Mouse (Mus musculus): ENCODE measurements at regions not wholly inside any gene's neighbourhood (a gene's known extent, or its start where the extent isn't known, plus 50 kb on each side); places are given as distances from the start of the nearest gene placed in this dataset.
A peak's percentile ranks its signal among the peaks of the same experiment; 100 is the strongest.

DNA sequence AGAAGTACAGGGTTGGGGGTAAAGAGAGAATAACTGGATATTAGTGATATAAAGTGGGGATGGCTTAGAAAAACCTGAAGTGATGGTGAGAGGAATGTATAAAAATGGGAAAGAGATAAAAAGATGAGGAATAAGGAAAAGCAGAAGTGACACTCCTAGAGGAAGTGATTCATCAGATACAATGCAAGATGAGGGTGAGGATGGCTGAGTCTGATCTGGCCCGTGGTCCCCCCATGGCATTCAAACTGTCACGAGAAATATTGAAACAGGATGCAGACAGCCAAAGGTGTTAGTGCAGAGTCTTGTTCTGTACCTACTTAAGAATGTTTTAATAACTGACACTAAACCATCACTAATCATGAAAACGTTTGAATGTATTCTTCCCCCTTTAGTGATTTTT is 56.2 kb upstream of the Kitl start:
- no peak overlapping the region for H3K27ac ChIP-seq
- no peaks in the 10 kb centered on the region for H3K36me3 ChIP-seq
- H3K9ac ChIP-seq = no peak overlapping the region
- no peaks in the 10 kb centered on the region for H3K9me3 ChIP-seq
- WGBS = 67% methylated on average over 3 of the region's 3 CpGs
- H3K4me1 ChIP-seq (replicated peaks) = no peaks in the 10 kb centered on the region
- no peak for ATAC-seq
- no peaks in the 10 kb centered on the region for H3K27me3 ChIP-seq (replicated peaks)
- H3K4me2 ChIP-seq (replicated peaks) = no peak overlapping the region
- no peak overlapping the region for H3K4me3 ChIP-seq (replicated peaks)

DNA sequence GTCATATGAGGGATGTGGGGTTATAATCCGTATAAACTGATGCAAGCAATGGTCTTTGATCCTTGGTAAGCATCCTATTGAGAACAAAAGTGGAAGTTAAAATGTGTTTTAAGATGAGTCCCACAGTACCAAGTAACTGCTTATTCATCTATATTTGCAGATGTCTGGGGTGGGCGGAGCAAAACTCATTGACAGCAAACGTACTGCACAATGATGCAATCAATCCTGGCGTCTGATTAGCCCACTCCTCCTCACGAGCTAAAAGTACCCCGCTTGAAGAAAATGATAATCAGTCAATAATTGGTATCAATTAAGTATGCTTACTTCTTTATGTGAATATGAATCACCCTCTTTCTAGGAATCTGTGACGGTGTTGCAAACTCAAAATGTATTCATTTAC is 62.9 kb upstream of the Kitl start:
- Histone ChIP-seq H3K36me3 (no peaks in the 10 kb centered on the region), H3K4me2 (replicated peaks) (no peak overlapping the region), H3K27me3 (replicated peaks) (no peaks in the 10 kb centered on the region), H3K4me1 (replicated peaks) (no peaks in the 10 kb centered on the region), H3K4me3 (replicated peaks) (no peak overlapping the region), H3K27ac (no peak overlapping the region), H3K9me3 (no peaks in the 10 kb centered on the region), H3K9ac (no peak overlapping the region)
- 73% methylated on average over 7 of the region's 7 CpGs for WGBS
- ATAC-seq = no peak

DNA sequence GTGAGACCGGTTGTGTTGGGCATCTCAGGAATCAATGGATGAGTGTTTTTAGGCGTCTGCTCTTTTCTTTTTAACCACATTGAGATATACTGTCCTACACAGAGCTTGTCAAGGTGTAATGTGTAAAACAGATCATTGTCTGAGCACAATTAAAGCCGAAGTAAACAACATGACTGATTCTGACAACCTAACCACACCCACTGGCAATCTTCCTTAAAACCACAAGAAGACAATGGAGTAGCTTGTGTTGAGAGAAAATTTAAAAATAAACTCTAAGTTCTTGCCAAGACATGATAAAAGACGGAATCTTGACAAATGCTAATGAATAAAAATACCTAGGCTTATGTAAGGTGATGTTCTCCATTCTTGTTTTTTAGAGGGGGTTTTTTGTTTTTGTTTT is 63.7 kb upstream of the Kitl start:
- H3K27ac ChIP-seq = no peak overlapping the region
- no peaks in the 10 kb centered on the region for H3K27me3 ChIP-seq (replicated peaks)
- H3K4me3 ChIP-seq (replicated peaks) = no peak overlapping the region
- no peaks in the 10 kb centered on the region for H3K9me3 ChIP-seq
- WGBS = 78% methylated on average over 4 of the region's 4 CpGs
- no peak overlapping the region for H3K4me2 ChIP-seq (replicated peaks)
- no peaks in the 10 kb centered on the region for H3K36me3 ChIP-seq
- no peaks in the 10 kb centered on the region for H3K4me1 ChIP-seq (replicated peaks)
- H3K9ac ChIP-seq = no peak overlapping the region
- no peak for ATAC-seq

DNA sequence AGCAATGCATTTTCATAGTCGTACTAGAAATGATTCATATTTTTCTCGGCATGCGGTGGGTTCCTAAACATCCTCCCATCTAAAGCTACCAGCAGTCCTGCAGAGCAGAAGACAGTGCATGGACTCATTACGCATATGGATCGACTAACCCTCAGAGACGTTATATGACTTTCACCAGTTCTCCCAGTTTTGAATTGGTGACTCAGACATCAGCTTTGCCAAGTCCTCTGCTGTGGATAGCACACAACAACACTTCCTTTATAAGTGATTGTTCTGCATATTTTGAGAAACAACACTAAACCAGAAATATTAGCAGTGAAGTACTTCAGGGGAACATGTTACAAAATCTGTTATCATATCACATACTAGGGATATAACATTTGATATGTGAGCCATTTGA is 64.1 kb upstream of the Kitl start:
- no peak overlapping the region for H3K9ac ChIP-seq

DNA sequence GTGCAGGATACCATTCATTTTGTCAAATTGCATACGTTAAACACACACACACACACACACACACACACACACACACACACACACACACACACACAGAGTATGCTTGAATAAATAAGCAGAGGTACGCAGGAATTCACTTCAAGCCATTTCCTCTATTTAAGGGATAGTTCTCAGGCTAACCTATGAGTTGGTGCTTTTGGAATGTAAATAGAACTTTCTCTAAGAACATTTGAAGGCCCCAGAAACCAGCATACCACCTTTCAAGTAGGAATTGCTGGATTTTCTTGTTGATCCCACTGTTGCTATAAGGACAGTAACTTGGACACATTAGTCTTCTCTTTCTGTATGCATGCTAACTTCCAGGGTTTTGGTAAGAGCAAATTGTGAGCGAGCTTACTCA is 66.7 kb upstream of the Kitl start:
- Histone ChIP-seq H3K9me3 (no peaks in the 10 kb centered on the region), H3K4me2 (replicated peaks) (no peak overlapping the region), H3K4me3 (replicated peaks) (no peak overlapping the region), H3K36me3 (no peaks in the 10 kb centered on the region), H3K27ac (no peak overlapping the region), H3K27me3 (replicated peaks) (no peaks in the 10 kb centered on the region), H3K9ac (no peak overlapping the region), H3K4me1 (replicated peaks) (no peaks in the 10 kb centered on the region)
- ATAC-seq = no peak
- 57% methylated on average over 3 of the region's 3 CpGs for WGBS

More for the DNA sequence above, 64.1 kb upstream of the Kitl start:
- Histone ChIP-seq H3K4me3 (replicated peaks) (no peak overlapping the region), H3K4me1 (replicated peaks) (no peaks in the 10 kb centered on the region), H3K36me3 (no peaks in the 10 kb centered on the region), H3K4me2 (replicated peaks) (no peak overlapping the region), H3K27ac (no peak overlapping the region), H3K27me3 (replicated peaks) (no peaks in the 10 kb centered on the region), H3K9me3 (no peaks in the 10 kb centered on the region)
- no peak for ATAC-seq
- 85% methylated on average over 6 of the region's 6 CpGs for WGBS

DNA sequence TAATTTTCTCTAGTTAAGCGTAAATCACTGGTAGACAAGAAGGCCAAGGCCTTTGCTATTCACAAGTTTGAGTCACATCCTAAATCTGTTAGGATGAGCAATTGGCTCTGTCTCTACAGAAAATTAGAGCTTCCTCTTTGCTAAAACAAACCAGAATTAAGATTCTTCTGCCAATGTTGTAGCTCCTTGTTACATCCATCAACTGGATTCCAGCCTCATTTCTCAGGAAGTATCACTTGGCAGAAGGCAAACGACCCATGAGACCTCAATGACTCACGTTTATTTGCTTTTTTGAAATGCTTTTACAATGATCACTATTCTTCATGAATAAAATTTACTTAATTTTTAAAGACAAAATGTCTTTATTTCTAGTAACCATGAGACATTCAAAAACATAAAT is 70.0 kb upstream of the Kitl start:
- H3K27me3 ChIP-seq (replicated peaks) = no peaks in the 10 kb centered on the region
- 68% methylated on average over 3 of the region's 3 CpGs for WGBS

DNA sequence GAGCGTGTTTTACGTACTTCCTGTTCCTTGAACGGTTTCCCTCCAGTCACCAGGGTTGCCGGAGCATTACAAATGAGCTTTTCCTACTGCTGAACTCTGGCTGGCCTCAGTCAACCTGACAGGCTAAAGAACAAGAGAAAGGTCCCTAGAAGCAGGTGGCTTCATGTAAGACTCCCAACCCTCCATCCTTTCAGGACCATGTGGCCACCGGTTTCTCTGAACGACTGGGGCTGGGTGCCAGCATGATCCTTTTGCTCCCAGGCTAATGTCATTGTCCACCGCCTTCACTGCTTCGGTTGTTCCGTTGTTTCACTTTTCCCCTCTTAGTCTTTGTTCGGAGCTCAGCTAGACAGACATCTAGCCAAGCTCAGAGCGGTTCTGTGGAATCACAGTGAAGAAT is 73.8 kb upstream of the Kitl start:
- no peak for ATAC-seq
- Histone ChIP-seq H3K36me3 (no peaks in the 10 kb centered on the region), H3K9ac (no peak overlapping the region), H3K27ac (no peak overlapping the region), H3K4me2 (replicated peaks) (no peak overlapping the region), H3K27me3 (replicated peaks) (no peaks in the 10 kb centered on the region), H3K4me3 (replicated peaks) (no peak overlapping the region), H3K9me3 (no peaks in the 10 kb centered on the region), H3K4me1 (replicated peaks) (no peaks in the 10 kb centered on the region)
- 63% methylated on average over 11 of the region's 11 CpGs for WGBS

More for the DNA sequence above, 70.0 kb upstream of the Kitl start:
- Histone ChIP-seq H3K4me2 (replicated peaks) (no peak overlapping the region), H3K4me3 (replicated peaks) (no peak overlapping the region), H3K27ac (no peak overlapping the region), H3K4me1 (replicated peaks) (no peaks in the 10 kb centered on the region), H3K36me3 (no peaks in the 10 kb centered on the region), H3K9ac (no peak overlapping the region), H3K9me3 (no peaks in the 10 kb centered on the region)
- ATAC-seq = no peak

DNA sequence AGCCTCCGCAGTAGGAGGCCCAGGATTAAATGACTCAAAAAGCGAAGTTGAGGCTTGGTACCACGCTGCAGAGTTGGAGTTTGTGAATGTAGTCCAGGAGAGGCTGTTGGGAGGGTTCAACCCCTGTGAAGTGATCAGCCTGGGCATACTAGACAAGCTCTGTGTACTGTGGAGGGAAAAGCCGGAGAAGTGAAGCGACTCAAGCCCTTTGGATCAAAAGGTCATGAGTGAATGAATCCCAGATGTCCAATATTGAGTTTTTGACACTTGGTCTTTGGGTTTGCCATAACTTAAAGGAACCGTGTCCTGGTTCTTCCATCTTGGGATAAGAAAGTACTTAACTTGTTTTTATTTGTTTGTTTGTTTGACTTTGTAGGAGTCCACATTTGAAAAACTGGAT is 76.5 kb upstream of the Kitl start:
- H3K9ac ChIP-seq = no peak overlapping the region
- H3K36me3 ChIP-seq = no peaks in the 10 kb centered on the region
- no peaks in the 10 kb centered on the region for H3K9me3 ChIP-seq
- ATAC-seq = no peak
- WGBS = 88% methylated on average over 6 of the region's 6 CpGs
- no peaks in the 10 kb centered on the region for H3K27me3 ChIP-seq (replicated peaks)
- no peak overlapping the region for H3K4me2 ChIP-seq (replicated peaks)
- no peaks in the 10 kb centered on the region for H3K4me1 ChIP-seq (replicated peaks)
- no peak overlapping the region for H3K27ac ChIP-seq
- no peak overlapping the region for H3K4me3 ChIP-seq (replicated peaks)

DNA sequence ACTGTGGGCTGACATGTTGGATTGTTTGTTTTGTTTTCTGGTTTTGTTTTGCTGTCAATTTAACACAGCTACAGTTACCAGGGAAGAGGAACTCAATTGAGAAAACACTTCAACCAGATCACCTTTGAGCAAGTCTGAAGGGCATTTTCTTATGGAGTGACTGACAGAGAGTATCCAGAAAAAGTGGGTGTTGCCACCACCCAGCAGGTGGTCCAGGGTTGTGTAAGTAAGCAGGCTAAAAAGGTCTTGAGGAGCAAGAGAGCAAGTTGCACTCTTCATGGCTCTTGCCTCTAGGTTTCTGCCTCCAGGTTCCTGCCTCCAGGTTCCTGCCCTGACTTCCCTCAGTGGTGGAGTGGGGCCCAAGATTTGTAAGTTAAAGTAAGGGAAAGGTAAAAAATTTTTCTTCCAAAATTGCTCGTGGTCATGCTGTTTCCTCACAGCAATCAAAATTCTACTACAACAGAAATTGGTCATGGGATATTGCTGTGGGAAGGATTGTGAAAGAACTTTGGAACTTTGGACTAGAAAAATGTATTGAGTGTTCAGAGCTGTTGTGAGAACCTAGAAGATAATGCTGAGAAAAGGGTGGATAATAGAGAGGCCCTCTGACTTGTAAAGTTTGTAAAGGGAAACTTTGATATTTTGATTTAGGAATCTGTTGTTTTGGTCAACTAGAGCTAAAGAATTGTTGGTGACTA is 77.4 kb upstream of the Kitl start:
- WGBS = 76% methylated on average over 1 of the region's 1 CpGs
- no peak overlapping the region for H3K4me2 ChIP-seq (replicated peaks)
- H3K4me3 ChIP-seq (replicated peaks) = no peak overlapping the region
- H3K4me1 ChIP-seq (replicated peaks) = no peaks in the 10 kb centered on the region
- no peak overlapping the region for H3K27ac ChIP-seq
- no peaks in the 10 kb centered on the region for H3K9me3 ChIP-seq
- no peak overlapping the region for H3K9ac ChIP-seq
- H3K36me3 ChIP-seq = no peaks in the 10 kb centered on the region
- ATAC-seq = peak; percentile 66
- H3K27me3 ChIP-seq (replicated peaks) = no peaks in the 10 kb centered on the region

DNA sequence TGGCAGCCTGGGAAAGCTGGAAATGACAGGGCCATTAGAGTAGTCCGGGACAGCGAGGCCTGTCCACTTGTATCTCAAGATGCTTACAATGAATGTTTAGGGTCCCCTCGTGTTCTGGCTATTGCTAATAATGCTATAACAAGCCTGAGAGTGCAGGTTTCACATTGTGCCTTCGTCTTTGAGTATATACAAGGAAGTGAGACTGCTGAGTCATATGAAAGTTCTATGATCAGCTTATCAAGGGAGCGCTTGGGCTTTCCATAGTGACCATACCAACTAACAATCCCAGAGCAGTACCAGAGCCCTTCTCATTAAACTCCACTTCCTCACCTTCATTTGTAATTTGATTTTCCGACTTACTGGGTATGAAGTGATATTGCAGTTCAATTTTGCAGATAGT is 86.2 kb upstream of the Kitl start:
- no peak overlapping the region for H3K4me3 ChIP-seq (replicated peaks)
- no peak for ATAC-seq
- 87% methylated on average over 6 of the region's 6 CpGs for WGBS
- no peaks in the 10 kb centered on the region for H3K27me3 ChIP-seq (replicated peaks)
- H3K27ac ChIP-seq = no peak overlapping the region
- H3K9me3 ChIP-seq = no peaks in the 10 kb centered on the region
- peaks cover 5% of the 10 kb centered on the region; the same call in 1 of the 2 replicates for H3K4me1 ChIP-seq (replicated peaks)
- H3K36me3 ChIP-seq = no peaks in the 10 kb centered on the region
- no peak overlapping the region for H3K9ac ChIP-seq
- H3K4me2 ChIP-seq (replicated peaks) = no peak overlapping the region

DNA sequence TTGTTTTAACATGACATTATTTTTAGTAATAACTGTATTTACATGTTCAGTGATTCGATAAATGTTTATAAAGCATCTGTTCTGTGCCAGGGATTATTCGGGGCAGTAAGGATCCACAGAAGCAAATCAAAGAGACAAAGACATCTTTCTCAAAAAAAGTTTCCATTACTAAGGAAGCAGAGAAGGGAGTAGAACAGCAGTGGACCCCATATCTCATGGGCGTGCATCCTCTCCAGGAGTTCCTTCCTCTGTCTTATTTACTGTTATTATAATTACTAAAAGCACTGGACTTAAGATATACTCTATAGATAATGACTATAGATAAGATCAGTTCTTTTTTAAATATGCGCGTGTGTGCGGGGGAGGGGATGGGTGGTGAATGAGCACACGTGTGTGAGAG is 87.5 kb upstream of the Kitl start:
- WGBS = 79% methylated on average over 7 of the region's 7 CpGs
- Histone ChIP-seq H3K27ac (no peak overlapping the region), H3K4me1 (replicated peaks) (peaks cover 5% of the 10 kb centered on the region; the same call in 1 of the 2 replicates), H3K27me3 (replicated peaks) (no peaks in the 10 kb centered on the region), H3K4me2 (replicated peaks) (no peak overlapping the region), H3K4me3 (replicated peaks) (no peak overlapping the region), H3K36me3 (no peaks in the 10 kb centered on the region), H3K9me3 (no peaks in the 10 kb centered on the region), H3K9ac (no peak overlapping the region)
- no peak for ATAC-seq

DNA sequence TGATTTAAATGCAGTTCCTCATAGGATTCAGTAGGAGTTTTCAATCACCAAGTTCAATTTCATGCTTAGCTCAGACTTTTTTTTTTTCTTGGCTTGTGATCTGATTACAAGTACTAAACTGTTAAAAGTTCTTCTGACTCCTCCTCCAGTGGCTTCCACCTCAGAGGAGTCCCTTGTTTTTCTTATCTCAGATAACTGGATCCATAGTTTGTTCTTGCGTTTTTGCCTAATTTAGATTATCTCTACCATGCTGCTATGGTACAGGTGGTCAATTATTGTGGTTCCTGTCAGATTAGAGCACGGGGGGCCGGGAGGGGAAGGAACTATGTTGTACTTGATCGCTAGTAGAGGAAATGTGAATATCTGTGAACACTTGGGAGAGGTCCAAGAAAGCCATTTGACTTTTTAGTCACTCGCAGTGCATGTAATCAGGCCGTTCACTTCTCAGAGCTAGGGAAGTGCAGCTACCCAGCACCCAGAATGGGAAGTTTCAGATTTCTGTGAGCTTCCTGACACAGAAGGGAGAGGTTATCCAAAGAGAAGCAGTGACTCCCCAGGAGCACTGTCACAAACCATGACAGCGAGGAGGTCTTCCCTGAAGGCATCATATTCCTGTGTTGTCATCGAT is 89.0 kb upstream of the Kitl start:
- no peaks in the 10 kb centered on the region for H3K36me3 ChIP-seq
- H3K4me1 ChIP-seq (replicated peaks) = peaks cover 10% of the 10 kb centered on the region; the same call in 1 of the 2 replicates
- H3K4me2 ChIP-seq (replicated peaks) = no peak overlapping the region
- ATAC-seq = peak; percentile 59
- no peaks in the 10 kb centered on the region for H3K9me3 ChIP-seq
- H3K27me3 ChIP-seq (replicated peaks) = no peaks in the 10 kb centered on the region
- no peak overlapping the region for H3K9ac ChIP-seq
- H3K27ac ChIP-seq = no peak overlapping the region
- WGBS = 57% methylated on average over 8 of the region's 8 CpGs
- no peak overlapping the region for H3K4me3 ChIP-seq (replicated peaks)

DNA sequence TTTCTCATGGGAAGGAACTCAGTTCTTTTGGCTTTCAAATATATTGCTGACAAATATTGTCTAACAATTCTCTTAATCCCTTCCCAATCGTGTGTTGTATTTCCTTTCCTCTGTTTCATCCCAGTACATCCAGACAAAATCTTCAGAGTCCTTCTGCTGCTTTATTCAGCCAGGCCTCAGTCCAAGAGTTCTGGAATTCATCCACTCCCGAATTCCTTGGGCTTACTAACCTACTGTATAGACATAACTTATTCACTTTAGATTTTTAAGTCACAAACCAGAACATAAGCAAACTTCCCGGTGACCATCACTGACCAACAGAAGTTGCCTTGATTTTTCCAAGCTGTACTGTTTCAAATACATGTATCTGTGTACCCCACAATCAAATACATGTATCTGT is 90.9 kb upstream of the Kitl start:
- H3K4me1 ChIP-seq (replicated peaks) = peaks cover 7% of the 10 kb centered on the region; the same call in 1 of the 2 replicates
- 52% methylated on average over 3 of the region's 3 CpGs for WGBS
- no peaks in the 10 kb centered on the region for H3K9me3 ChIP-seq
- no peaks in the 10 kb centered on the region for H3K27me3 ChIP-seq (replicated peaks)
- H3K4me3 ChIP-seq (replicated peaks) = no peak overlapping the region
- no peak overlapping the region for H3K4me2 ChIP-seq (replicated peaks)
- no peaks in the 10 kb centered on the region for H3K36me3 ChIP-seq
- no peak overlapping the region for H3K9ac ChIP-seq
- H3K27ac ChIP-seq = no peak overlapping the region
- no peak for ATAC-seq

All from intestine, embryonic 15.5 days (tissue).